ENCODE assay signal across 29 mouse cellular contexts in genomic region chr14:23552252-23552974, GRCm38 (mm10).
DNase-seq lines count a peak whose midpoint lies in the region; ATAC-seq and TF ChIP-seq lines count a peak whose summit lies in the region.
"Had no signal": no experiment of that assay in that cellular context is flagged by ENCODE, and none has a peak within 500 bp of the region (broad histone marks: within the 10 kb centered on the region; RNA-seq: fewer than 3 reads in every experiment).

No protein-coding gene starts in this region.

- 71% methylated on average over 5 of the region's 5 CpGs for WGBS in cerebellum, adult 2 months
- WGBS in kidney, embryonic 16.5 days, result 19% methylated on average over 5 of the region's 5 CpGs

- ATAC-seq in kidney, embryonic 16.5 days (ENCODE audit: low FRiP score, low TSS enrichment), result peak; percentile 65
- ATAC-seq: activated CD4-positive, CD25-positive, alpha-beta regulatory T cell, adult 4 months; CD4-positive, CD25-positive, alpha-beta regulatory T cell, adult 4 months; forebrain, embryonic 16.5 days; hindbrain, embryonic 16.5 days; liver, embryonic 12.5 days; lung, postnatal 0 days; midbrain, embryonic 16.5 days had no signal

- H3K27ac ChIP-seq in cerebellum, adult 2 months (ENCODE audit: insufficient read depth, low read length), result 0 out of 2 replicates have a peak overlapping the region, but pooled peaks have one; percentile 13
- H3K27ac ChIP-seq in kidney, embryonic 16.5 days (ENCODE audit: low read length), result no peak overlapping the region
- H3K27ac ChIP-seq: heart, embryonic 13.5 days; liver, embryonic 12.5 days had no signal

- H3K4me3 ChIP-seq in cerebellum, adult 2 months (replicated peaks; ENCODE audit: insufficient read depth, low read depth, low read length), result no peak overlapping the region
- no peak overlapping the region for H3K4me3 ChIP-seq in kidney, embryonic 16.5 days (ENCODE audit: low read length)
- H3K4me3 ChIP-seq: erythroblast, embryonic 14.5 days; heart, embryonic 13.5 days; liver, embryonic 12.5 days had no signal

- no peak overlapping the region for H3K4me2 ChIP-seq in kidney, embryonic 16.5 days (replicated peaks; ENCODE audit: low read depth, low read length)
- H3K4me2 ChIP-seq: heart, embryonic 13.5 days; liver, embryonic 12.5 days had no signal

- TF ChIP-seq POLR2A in cerebellum, adult 2 months (IDR thresholded peaks at IDR 0.05; ENCODE audit: borderline replicate concordance, insufficient read depth, low read length), result no peak

- no peaks in the 10 kb centered on the region for H3K27me3 ChIP-seq in cerebellum, adult 2 months (ENCODE audit: control insufficient read depth, insufficient read depth, low read length)
- H3K27me3 ChIP-seq in kidney, embryonic 16.5 days (ENCODE audit: insufficient read depth, low read length), result no peaks in the 10 kb centered on the region
- H3K27me3 ChIP-seq: heart, embryonic 13.5 days; liver, embryonic 12.5 days had no signal

- H3K36me3 ChIP-seq in kidney, embryonic 16.5 days (ENCODE audit: insufficient read depth, low read length), result no peaks in the 10 kb centered on the region
- H3K36me3 ChIP-seq: heart, embryonic 13.5 days; liver, embryonic 12.5 days had no signal

- no peaks in the 10 kb centered on the region for H3K4me1 ChIP-seq in cerebellum, adult 2 months (ENCODE audit: control insufficient read depth, insufficient read depth, low read length)
- H3K4me1 ChIP-seq in kidney, embryonic 16.5 days (ENCODE audit: insufficient read depth, low read length), result peaks cover 7% of the 10 kb centered on the region; the same call in 1 of the 2 replicates
- H3K4me1 ChIP-seq: heart, embryonic 13.5 days; liver, embryonic 12.5 days had no signal

- no peaks in the 10 kb centered on the region for H3K9me3 ChIP-seq in kidney, embryonic 16.5 days (ENCODE audit: low read length)
- H3K9me3 ChIP-seq: heart, embryonic 13.5 days; liver, embryonic 12.5 days had no signal

- H3K9ac ChIP-seq in kidney, embryonic 16.5 days (replicated peaks; ENCODE audit: low read length), result no peak overlapping the region
- H3K9ac ChIP-seq: heart, embryonic 13.5 days; liver, embryonic 12.5 days had no signal

- no peak for DNase-seq in cerebellum, adult 2 months
- DNase-seq in cerebellum, postnatal 36 days, result no peak
- no peak for DNase-seq in kidney, adult 9 months
- peak; percentile 50 for DNase-seq in ovary, adult 18-20 months (ENCODE audit: low spot score)
- DNase-seq in ovary, postnatal 14 days (ENCODE audit: low spot score), result no peak
- peak; percentile 43 for DNase-seq in adrenal gland, postnatal 14 days
- no peak for DNase-seq in layer of hippocampus, postnatal 10 days (ENCODE audit: low spot score in 2 of 2)
- DNase-seq: cerebellum, adult 11 months; cerebellum, adult 9-11 months; gastrocnemius, postnatal 10 days; heart, postnatal 10 days; kidney, adult 8-10 months; layer of hippocampus, postnatal 36 days; left cerebral cortex, postnatal 4 days; lung, adult 18-20 months; lung, postnatal 4 days; retina, postnatal 1 day; right cerebral cortex, postnatal 14 days; thymus, postnatal 4 days had no signal

- TF ChIP-seq CTCF in cerebellum, adult 2 months (IDR thresholded peaks at IDR 0.05; ENCODE audit: borderline replicate concordance, insufficient read depth, low read depth, low read length), result no peak

Comparison
In these comparisons a context has a peak if more than half of its experiments do, and no peak if none do; other contexts are left out.
1. DNase-seq: peak in ovary, adult 18-20 months (single experiment) and adrenal gland, postnatal 14 days (single experiment); none in cerebellum, adult 2 months (0 of 2), cerebellum, postnatal 36 days (0 of 2), kidney, adult 9 months (single experiment), ovary, postnatal 14 days (single experiment) and layer of hippocampus, postnatal 10 days (0 of 2).